Mouse (Mus musculus) CH12.LX (cell line): ENCODE measurements around the gene Kif17. TPM values are rescaled to one million over a fixed set of nuclear protein-coding genes. Genes with fewer than 3 reads are reported as not detected.

Experiments
- DNase-seq: peaks from one replicate; pipeline ENCODE4 v3.0.0-alpha.2; 2013; ENCODE audit errors: extremely low read depth
- H3K27ac ChIP-seq: 2 replicates; pipeline ENCODE4 v1.5.1; 2012; ENCODE audit warnings: low read depth, mild to moderate bottlenecking, control low read depth, moderate library complexity; ENCODE audit not compliant: insufficient read depth
- H3K27me3 ChIP-seq: replicated peaks from 2 replicates; pipeline ENCODE3; 2012; ENCODE audit warnings: inconsistent platforms
- H3K36me3 ChIP-seq, 2 experiments: replicated peaks in 1 of 2; 2 replicates each; pipeline versions ENCODE3 to v1.6.1; 2012; ENCODE audit warnings: inconsistent platforms in 1 of 2, low read length in 1 of 2, mild to moderate bottlenecking in 1 of 2, mixed read lengths in 1 of 2, moderate library complexity in 1 of 2; ENCODE audit not compliant: control insufficient read depth in 1 of 2, insufficient read depth in 1 of 2
- H3K4me1 ChIP-seq, 2 experiments: 2 replicates each; pipeline ENCODE4 v1.6.1; 2012; ENCODE audit warnings: inconsistent platforms in 1 of 2, moderate library complexity in 1 of 2; ENCODE audit not compliant: insufficient read depth in 2 of 2, control insufficient read depth in 1 of 2
- H3K4me2 ChIP-seq: 2 replicates; pipeline ENCODE4 v1.6.1; 2012; ENCODE audit warnings: low read depth, mild to moderate bottlenecking, control low read depth; ENCODE audit not compliant: poor library complexity, insufficient read depth, severe bottlenecking
- H3K4me3 ChIP-seq, 3 experiments: fragments of 150-350 bp in 1 of 3; sonication (generic) in 1 of 3; replicated peaks in 1 of 3; 2 replicates each; pipeline versions ENCODE3 to v1.5.1; 2011 to 2012; ENCODE audit warnings: low read depth in 2 of 3, low read length in 2 of 3, mild to moderate bottlenecking in 2 of 3, moderate library complexity in 2 of 3, control low read depth in 1 of 3, improper control_type of control experiment in 1 of 3, inconsistent platforms in 1 of 3, mixed read lengths in 1 of 3; ENCODE audit not compliant: poor library complexity in 1 of 3
- H3K79me2 ChIP-seq: replicated peaks from 2 replicates; pipeline ENCODE4 v1.6.1; 2012; ENCODE audit warnings: mild to moderate bottlenecking, moderate library complexity; ENCODE audit not compliant: control insufficient read depth, poor library complexity, insufficient read depth, severe bottlenecking; ENCODE audit errors: extremely low read depth
- H3K9ac ChIP-seq: 2 replicates; pipeline ENCODE4 v1.6.1; 2012; ENCODE audit warnings: low read depth, mild to moderate bottlenecking, control low read depth, moderate library complexity; ENCODE audit not compliant: insufficient read depth
- H3K9me3 ChIP-seq: replicated peaks from 2 replicates; pipeline ENCODE3; 2012; ENCODE audit warnings: low read length, inconsistent platforms, mixed read lengths
- CHD1 ChIP-seq: IDR thresholded peaks from 2 replicates; pipeline ENCODE4 v1.6.1; 2012; ENCODE audit warnings: low read depth, low read length, improper control_type of control experiment, inconsistent platforms
- CTCF ChIP-seq, 2 experiments: IDR thresholded peaks in 1 of 2; conservative IDR thresholded peaks in 1 of 2; 2 replicates each; pipeline ENCODE4 v1.5.1; 2011 to 2012; ENCODE audit warnings: low read depth in 2 of 2, low read length in 2 of 2, improper control_type of control experiment in 1 of 2, inconsistent platforms in 1 of 2, mild to moderate bottlenecking in 1 of 2, moderate library complexity in 1 of 2
- E2F4 ChIP-seq: IDR thresholded peaks from 2 replicates; pipeline ENCODE4 v1.6.1; 2011; ENCODE audit warnings: low read depth, low read length, improper control_type of control experiment; ENCODE audit not compliant: insufficient replicate concordance
- EP300 ChIP-seq: IDR thresholded peaks from 2 replicates; pipeline ENCODE4 v1.6.1; 2011; ENCODE audit warnings: low read length, improper control_type of control experiment
- ETS1 ChIP-seq: conservative IDR thresholded peaks from 2 replicates; pipeline ENCODE4 v1.6.1; 2012; ENCODE audit warnings: low read depth, mild to moderate bottlenecking, inconsistent platforms, low read length, improper control_type of control experiment, moderate library complexity
- HCFC1 ChIP-seq: IDR thresholded peaks from 2 replicates; pipeline ENCODE4 v1.6.1; 2012; ENCODE audit warnings: low read depth, mild to moderate bottlenecking, inconsistent platforms, low read length, improper control_type of control experiment
- IRF4 ChIP-seq: IDR thresholded peaks from 2 replicates; pipeline ENCODE4 v1.6.1; 2014; ENCODE audit warnings: low read depth, mild to moderate bottlenecking, inconsistent platforms, low read length, improper control_type of control experiment
- POLR2A ChIP-seq: IDR thresholded peaks from 2 replicates; pipeline ENCODE4 v1.6.1; 2011; ENCODE audit warnings: low read depth, mild to moderate bottlenecking, improper control_type of control experiment, low read length
- RAD21 ChIP-seq: IDR thresholded peaks from 2 replicates; pipeline ENCODE4 v1.6.1; 2011; ENCODE audit warnings: low read depth, mild to moderate bottlenecking, low read length, improper control_type of control experiment, moderate library complexity
- RCOR1 ChIP-seq: conservative IDR thresholded peaks from 2 replicates; pipeline ENCODE4 v1.6.1; 2012; ENCODE audit warnings: low read depth, mild to moderate bottlenecking, inconsistent platforms, low read length, improper control_type of control experiment
- SMC3 ChIP-seq: IDR thresholded peaks from 2 replicates; pipeline ENCODE4 v1.6.1; 2011; ENCODE audit warnings: low read depth, low read length, improper control_type of control experiment
- TBP ChIP-seq: conservative IDR thresholded peaks from 2 replicates; pipeline ENCODE4 v1.6.1; 2011; ENCODE audit warnings: low read depth, low read length, improper control_type of control experiment
- TCF12 ChIP-seq: IDR thresholded peaks from 2 replicates; pipeline ENCODE4 v1.6.1; 2014; ENCODE audit warnings: low read depth, mild to moderate bottlenecking, inconsistent platforms, low read length, improper control_type of control experiment
- UBTF ChIP-seq: IDR thresholded peaks from 2 replicates; pipeline ENCODE4 v1.6.1; 2012; ENCODE audit warnings: low read depth, mild to moderate bottlenecking, inconsistent platforms, low read length, improper control_type of control experiment, moderate library complexity
- USF2 ChIP-seq: conservative IDR thresholded peaks from 2 replicates; pipeline ENCODE4 v1.6.1; 2011; ENCODE audit warnings: low read depth, low read length, improper control_type of control experiment
- ZMIZ1 ChIP-seq: IDR thresholded peaks from 2 replicates; pipeline ENCODE4 v1.6.1; 2012; ENCODE audit warnings: low read depth, mild to moderate bottlenecking, inconsistent platforms, low read length, improper control_type of control experiment
- dilution Hi-C: fragments of 300-500 bp; cut with MboI; formaldehyde crosslinking; loops from 2 replicates; pipeline ENCODE4 v1.14.3; 2020; ENCODE audit warnings: low sequenced_read_pairs; ENCODE audit not compliant: extremely low pct_unique_long_range_greater_than_20kb, extremely low pct_ligation_motif_present
- in situ Hi-C: fragments of 300-500 bp; cut with MboI; formaldehyde crosslinking; loops from 3 replicates; pipeline ENCODE4 v1.14.3; 2019; ENCODE audit warnings: low sequenced_read_pairs, low pct_ligation_motif_present, low pct_unique_long_range_greater_than_20kb, mixed read lengths
- polyA plus RNA-seq: library from polyadenylated mRNA; unstranded; fragments of >175 nt; gene quantifications from 2 replicates; pipeline ENCODE4 v1.2.1, GENCODE M21; 2012; ENCODE audit warnings: low read depth; ENCODE audit not compliant: insufficient read length
- total RNA-seq, 2 experiments: library from RNA; depleted of rRNA; stranded (reverse); fragments of 300-350 nt in 1 of 2; fragments of >200 nt in 1 of 2; gene quantifications; 2 replicates each; pipeline ENCODE4 v1.2.3; 2012 to 2014

Gene Kif17
- total and polyA plus RNA-seq, 3 experiments: 0.17 to 1.5 (median 0.55) TPM

DNA sequence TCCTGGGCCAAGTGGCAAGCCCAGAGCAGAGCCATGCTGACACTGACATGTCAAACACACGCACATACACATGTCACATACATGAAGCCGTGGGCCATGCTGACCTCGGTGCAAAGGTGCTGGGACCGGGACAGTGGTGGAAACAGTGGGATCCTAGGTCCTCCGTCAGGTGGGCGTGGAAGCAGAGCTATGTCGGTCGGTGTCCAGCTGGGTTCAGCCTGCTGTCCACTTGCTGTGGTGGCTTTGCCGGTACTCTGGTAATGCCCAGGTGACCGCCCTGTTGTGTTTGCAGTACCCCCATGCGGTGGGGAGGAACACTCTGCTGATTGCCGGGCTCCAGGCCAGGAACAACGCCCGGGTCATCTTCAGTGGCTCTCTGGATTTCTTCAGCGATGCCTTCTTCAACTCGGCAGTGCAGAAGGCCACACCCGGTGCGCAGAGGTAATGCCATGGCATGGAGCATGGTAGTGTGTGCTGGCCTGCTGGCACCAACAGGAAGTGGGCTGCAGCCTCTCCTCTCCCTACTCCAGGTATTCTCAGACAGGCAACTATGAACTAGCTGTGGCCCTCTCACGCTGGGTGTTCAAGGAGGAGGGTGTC is 60.2 kb downstream of the Kif17 start:
- H3K9ac ChIP-seq: no peak overlapping the region
- H3K27me3 ChIP-seq: no peaks in the 10 kb centered on the region
- no peak for DNase-seq
- dilution Hi-C loops (no loop called here), in situ Hi-C loops (loop anchor here (25.0 kb wide), 1 partner anchor 348 kb away; no protein-coding TSS in a partner anchor)
- peaks cover 16% of the 10 kb centered on the region for H3K79me2 ChIP-seq
- peaks cover 4 to 20% of the 10 kb centered on the region in 2 experiments for H3K4me1 ChIP-seq
- no peak overlapping the region for H3K4me3 ChIP-seq
- H3K4me2 ChIP-seq: no peak overlapping the region
- no peak overlapping the region for H3K27ac ChIP-seq
- no peaks in the 10 kb centered on the region for H3K9me3 ChIP-seq
- no peak for TF ChIP-seq SMC3
- no peak for TF ChIP-seq IRF4
- no peak for TF ChIP-seq TCF12
- no peak for TF ChIP-seq ZMIZ1
- no peak for TF ChIP-seq RCOR1
- no peak for TF ChIP-seq CHD1
- no peak for TF ChIP-seq E2F4
- H3K36me3 ChIP-seq: peaks cover 63 to 88% of the 10 kb centered on the region in 2 experiments

DNA sequence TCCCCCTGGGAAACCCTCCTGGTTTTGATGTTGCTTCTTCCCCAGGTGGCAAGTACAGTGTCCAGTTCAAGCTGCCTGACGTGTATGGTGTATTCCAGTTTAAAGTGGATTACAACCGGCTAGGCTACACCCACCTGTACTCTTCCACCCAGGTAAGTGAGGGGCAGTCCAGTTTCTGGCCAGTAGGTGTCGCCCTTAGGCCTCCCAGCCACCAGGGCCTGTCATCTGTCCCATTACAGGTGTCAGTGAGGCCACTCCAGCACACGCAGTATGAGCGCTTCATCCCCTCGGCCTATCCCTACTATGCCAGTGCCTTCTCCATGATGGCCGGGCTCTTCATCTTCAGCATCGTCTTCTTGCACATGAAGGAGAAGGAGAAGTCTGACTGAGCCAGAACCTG is 61.4 kb downstream of the Kif17 start:
- H3K4me1 ChIP-seq: peaks cover 0 to 10% of the 10 kb centered on the region in 2 experiments; a peak in 1 of 4 replicates
- in situ Hi-C loops: loop anchor here (25.0 kb wide), 1 partner anchor 349 kb away; no protein-coding TSS in a partner anchor
- H3K4me3 ChIP-seq: no peak overlapping the region
- H3K9ac ChIP-seq: no peak overlapping the region
- DNase-seq: no peak
- TF ChIP-seq POLR2A: no peak
- TF ChIP-seq HCFC1: no peak
- TF ChIP-seq EP300: no peak
- TF ChIP-seq UBTF: no peak
- peak; percentile 75 to 91 for TF ChIP-seq CTCF (conservative IDR thresholded peaks at IDR 0.05 in 1 of 2, IDR thresholded peaks at IDR 0.05 in 1 of 2; ENCODE audit: low read depth in 2 of 2, low read length in 2 of 2)
- no peak for TF ChIP-seq ETS1
- no peak for TF ChIP-seq USF2
- TF ChIP-seq RAD21: peak; percentile 22
- TF ChIP-seq E2F4: no peak
- no peak for TF ChIP-seq TBP
- peaks cover 2% of the 10 kb centered on the region for H3K9me3 ChIP-seq
- H3K36me3 ChIP-seq: peaks cover 63 to 94% of the 10 kb centered on the region in 2 experiments
- no peak overlapping the region for H3K27ac ChIP-seq
- dilution Hi-C loops: no loop called here
- H3K4me2 ChIP-seq: no peak overlapping the region
- peaks cover 6% of the 10 kb centered on the region for H3K79me2 ChIP-seq
- H3K27me3 ChIP-seq: no peaks in the 10 kb centered on the region
